Mouse (Mus musculus) stomach, postnatal 0 days (tissue): ENCODE results near the gene Slc22a2.

Experiments used
- CTCF ChIP-seq: IDR thresholded peaks from 2 replicates; pipeline ENCODE4 v1.5.1; 2016; ENCODE audit warnings: antibody characterized with exemption, low read depth, mild to moderate bottlenecking, moderate library complexity
- EP300 ChIP-seq: optimal IDR thresholded peaks from 2 replicates; pipeline ENCODE3; 2016; ENCODE audit warnings: antibody characterized with exemption

DNA sequence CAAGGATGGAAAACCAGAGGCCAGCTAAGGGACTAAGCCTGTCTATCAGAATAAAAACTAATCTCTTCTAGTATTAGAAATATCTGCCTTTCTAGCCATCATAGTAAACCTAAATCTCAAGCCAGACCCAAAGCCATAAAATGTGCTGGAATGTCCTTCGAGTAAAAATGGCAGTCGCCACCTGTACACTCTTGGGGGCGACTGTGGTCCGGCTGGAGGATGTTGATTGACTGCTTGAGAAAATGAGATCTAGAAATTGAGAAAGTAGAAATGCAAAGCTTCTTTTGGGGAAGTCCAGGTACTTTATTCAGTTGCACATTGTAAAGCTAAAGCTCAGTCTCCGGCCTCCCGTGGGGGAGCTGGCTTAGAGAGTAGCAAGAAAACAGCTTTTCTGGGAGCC lies 18.5 kb upstream of the Slc22a2 start:
- TF ChIP-seq CTCF = no peak
- no peak for TF ChIP-seq EP300
